Mouse (Mus musculus) cerebellum, adult 2 months (tissue): ENCODE measurements around the gene Msi2. TPM values are rescaled to one million over a fixed set of nuclear protein-coding genes. Genes with fewer than 3 reads are reported as not detected.

Experiments used
- DNase-seq, 2 experiments: peaks; one replicate each; pipeline ENCODE4 v3.0.0; 2021
- H3K27ac ChIP-seq: fragments of 200-500 bp; 2 replicates; pipeline ENCODE4 v1.5.1; 2012; ENCODE audit warnings: low read length, control low read depth, inconsistent platforms; ENCODE audit not compliant: insufficient read depth
- H3K27me3 ChIP-seq: fragments of 200-500 bp; 2 replicates; pipeline ENCODE4 v1.6.1; 2012; ENCODE audit warnings: inconsistent platforms, mild to moderate bottlenecking, low read length, moderate library complexity; ENCODE audit not compliant: control insufficient read depth, insufficient read depth
- H3K4me1 ChIP-seq: fragments of 200-500 bp; 2 replicates; pipeline ENCODE4 v1.6.1; 2011; ENCODE audit warnings: low read length; ENCODE audit not compliant: control insufficient read depth, insufficient read depth
- H3K4me3 ChIP-seq: fragments of 200-500 bp; replicated peaks from 2 replicates; pipeline ENCODE3; 2011; ENCODE audit warnings: mild to moderate bottlenecking, low read depth, low read length, control low read depth; ENCODE audit not compliant: insufficient read depth
- CTCF ChIP-seq: fragments of 200-500 bp; IDR thresholded peaks from 2 replicates; pipeline ENCODE4 v1.5.1; 2011; ENCODE audit warnings: low read depth, mild to moderate bottlenecking, control low read depth, low read length, moderate library complexity, borderline replicate concordance; ENCODE audit not compliant: insufficient read depth
- POLR2A ChIP-seq: fragments of 200-500 bp; IDR thresholded peaks from 2 replicates; pipeline ENCODE4 v1.6.1; 2011; ENCODE audit warnings: low read length, control low read depth, borderline replicate concordance; ENCODE audit not compliant: insufficient read depth
- WGBS: fragments of 180-500 bp; shearing (Covaris S2); methylation state at CpG from one replicate; pipeline ENCODE4 v1.1.7; 2018; 5-methylcytosine and 5-hydroxymethylcytosine counted together
- polyA plus RNA-seq: library from polyadenylated mRNA; depleted of rRNA; stranded (reverse); fragments of >200 nt; gene quantifications from 2 replicates; pipeline ENCODE4 v1.2.3, GENCODE M21; 2012

The Msi2 gene
- polyA plus RNA-seq, 1 experiment = 87.3 TPM

DNA sequence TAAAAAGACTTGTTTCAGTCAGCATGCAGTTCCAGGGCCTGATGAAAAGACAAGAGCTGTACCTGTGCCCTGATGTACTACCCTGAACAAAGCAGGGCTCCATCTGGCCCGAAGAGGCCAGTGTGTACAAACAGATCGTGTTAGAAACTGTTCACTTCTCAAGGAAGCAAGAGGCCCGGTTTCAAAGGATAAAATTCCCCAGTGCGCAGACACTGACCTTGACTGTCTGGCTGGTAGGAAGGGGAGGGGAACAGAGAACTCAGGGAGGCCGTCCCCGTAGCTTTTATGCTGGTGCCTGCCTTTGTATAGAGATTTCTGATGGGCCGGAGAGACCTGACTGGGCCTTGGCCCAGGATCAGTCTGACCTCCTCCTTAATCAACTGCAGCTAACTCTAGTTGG, 316.0 kb downstream of the Msi2 start:
- no peak overlapping the region for H3K27ac ChIP-seq

DNA sequence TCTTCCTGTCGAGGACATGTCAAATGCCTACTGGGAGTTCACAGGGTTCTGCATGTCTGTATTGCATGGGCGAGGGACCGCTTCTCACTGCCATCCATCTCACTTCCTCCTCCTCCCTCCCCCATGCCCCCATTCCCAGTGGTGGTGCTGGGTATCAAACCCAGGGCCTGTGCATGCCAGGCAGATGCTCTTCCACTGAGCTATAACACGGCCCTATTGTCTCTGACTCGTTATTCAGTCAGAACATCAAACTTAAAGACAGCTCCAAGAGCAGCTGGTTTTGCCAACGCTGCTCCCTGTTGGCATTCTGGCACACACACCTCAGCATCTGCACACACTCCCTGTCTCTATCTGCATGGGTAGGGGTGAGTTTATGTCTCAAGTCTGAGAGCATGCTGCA, 317.0 kb downstream of the Msi2 start:
- Histone ChIP-seq H3K27ac (no peak overlapping the region), H3K27me3 (no peaks in the 10 kb centered on the region), H3K4me3 (no peak overlapping the region), H3K4me1 (peaks cover 32% of the 10 kb centered on the region)
- 71% methylated on average over 6 of the region's 6 CpGs for WGBS
- TF ChIP-seq POLR2A (no peak), CTCF (no peak)
- DNase-seq = no peak

More for the DNA sequence above, 316.0 kb downstream of the Msi2 start:
- Histone ChIP-seq H3K4me1 (peaks cover 40% of the 10 kb centered on the region), H3K4me3 (no peak overlapping the region), H3K27me3 (no peaks in the 10 kb centered on the region)
- DNase-seq = no peak
- WGBS = 62% methylated on average over 7 of the region's 7 CpGs
- TF ChIP-seq POLR2A (no peak), CTCF (no peak)

DNA sequence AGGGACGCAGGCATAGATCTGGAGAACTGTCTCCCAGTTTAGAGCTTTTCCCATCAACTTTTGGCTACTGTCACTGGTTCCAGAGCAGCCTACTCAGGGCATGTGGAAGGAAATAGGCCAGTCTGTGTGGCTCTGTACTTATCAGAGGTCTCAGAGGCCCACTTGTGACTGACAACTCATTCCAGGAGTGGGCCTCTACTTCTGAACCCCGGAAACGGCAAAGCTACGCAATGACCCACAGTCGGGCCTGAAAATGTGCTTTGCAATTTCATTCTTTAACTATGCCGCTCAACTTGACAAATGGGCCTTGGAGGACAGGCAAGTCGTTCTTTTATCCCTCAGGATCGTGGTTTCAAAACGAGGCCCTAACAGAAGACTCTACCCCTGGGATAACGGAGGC, 317.4 kb downstream of the Msi2 start:
- H3K4me1 ChIP-seq = peaks cover 28% of the 10 kb centered on the region
- 83% methylated on average over 10 of the region's 10 CpGs for WGBS
- no peak overlapping the region for H3K27ac ChIP-seq
- TF ChIP-seq POLR2A (no peak), CTCF (no peak)
- no peak for DNase-seq
- H3K27me3 ChIP-seq = no peaks in the 10 kb centered on the region
- no peak overlapping the region for H3K4me3 ChIP-seq

DNA sequence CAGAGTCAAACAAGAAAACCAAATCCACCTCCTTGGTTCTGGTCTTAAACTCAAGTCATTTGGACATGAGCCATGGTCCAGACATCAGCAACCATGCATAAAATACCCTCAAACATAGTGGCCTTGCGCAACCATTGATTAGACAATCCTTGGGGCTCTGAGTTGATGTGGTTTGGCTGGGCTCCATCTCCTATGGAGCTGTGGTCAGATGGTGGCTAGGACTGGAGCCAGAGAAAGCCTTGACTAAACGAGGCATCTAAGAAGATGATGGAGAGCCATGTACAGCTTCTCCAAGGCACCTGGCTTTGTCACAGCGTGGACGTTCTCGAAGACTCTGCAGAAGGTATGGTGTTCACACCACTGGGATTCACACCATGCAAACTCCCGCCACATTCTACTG, 318.1 kb downstream of the Msi2 start:
- TF ChIP-seq CTCF = no peak
- TF ChIP-seq POLR2A = no peak
- no peak overlapping the region for H3K27ac ChIP-seq
- DNase-seq = peak; percentile 70 to 77
- no peak overlapping the region for H3K4me3 ChIP-seq
- peaks cover 25% of the 10 kb centered on the region for H3K4me1 ChIP-seq
- H3K27me3 ChIP-seq = no peaks in the 10 kb centered on the region
- 39% methylated on average over 6 of the region's 6 CpGs for WGBS

DNA sequence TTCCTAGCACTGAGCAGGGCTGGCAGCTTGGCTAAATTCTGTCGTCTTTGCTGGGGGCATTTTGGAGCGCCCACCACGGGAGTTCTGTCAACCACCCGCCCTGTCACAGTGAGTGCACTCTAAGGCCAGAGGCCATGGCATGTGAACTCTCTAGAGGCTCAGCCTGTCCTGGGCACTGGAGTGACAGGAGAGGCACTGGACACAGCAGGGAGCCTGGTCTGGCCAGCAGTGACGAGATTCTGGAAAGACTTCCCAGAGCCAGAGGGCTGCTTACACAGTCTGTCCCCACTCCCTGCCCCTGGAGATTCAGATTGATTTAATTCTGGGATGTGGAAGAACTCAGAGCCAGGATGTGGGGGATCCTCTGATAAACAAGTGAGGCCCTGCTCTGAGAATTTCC, 318.9 kb downstream of the Msi2 start:
- no peaks in the 10 kb centered on the region for H3K27me3 ChIP-seq
- TF ChIP-seq POLR2A (no peak), CTCF (no peak)
- DNase-seq = peak in 1 of 2 experiments; percentile 33
- H3K4me3 ChIP-seq = no peak overlapping the region
- H3K27ac ChIP-seq = no peak overlapping the region
- 69% methylated on average over 5 of the region's 5 CpGs for WGBS
- H3K4me1 ChIP-seq = peaks cover 17% of the 10 kb centered on the region

DNA sequence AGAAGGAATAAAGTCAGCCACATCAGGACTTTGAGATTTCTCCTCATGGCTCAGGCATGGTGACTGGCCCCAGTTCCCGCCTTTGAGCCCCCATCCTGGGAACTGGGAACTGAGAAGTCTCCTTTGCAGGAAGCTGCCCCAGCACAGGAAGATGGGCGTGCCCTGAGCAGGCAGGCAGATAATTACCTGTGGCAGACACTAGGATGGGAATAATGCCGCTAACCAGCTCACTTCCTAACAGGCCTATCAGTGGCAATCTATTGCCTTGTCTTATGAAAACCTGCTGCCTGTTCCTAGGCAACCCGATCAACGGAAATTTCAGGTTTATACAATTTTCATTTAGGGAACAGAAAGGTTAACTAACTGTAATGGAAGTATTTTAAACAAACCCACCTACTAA, 319.3 kb downstream of the Msi2 start:
- no peaks in the 10 kb centered on the region for H3K27me3 ChIP-seq
- H3K4me3 ChIP-seq = no peak overlapping the region
- peaks cover 14% of the 10 kb centered on the region for H3K4me1 ChIP-seq
- TF ChIP-seq POLR2A (no peak), CTCF (no peak)
- WGBS = 87% methylated on average over 5 of the region's 5 CpGs
- no peak for DNase-seq
- H3K27ac ChIP-seq = no peak overlapping the region

DNA sequence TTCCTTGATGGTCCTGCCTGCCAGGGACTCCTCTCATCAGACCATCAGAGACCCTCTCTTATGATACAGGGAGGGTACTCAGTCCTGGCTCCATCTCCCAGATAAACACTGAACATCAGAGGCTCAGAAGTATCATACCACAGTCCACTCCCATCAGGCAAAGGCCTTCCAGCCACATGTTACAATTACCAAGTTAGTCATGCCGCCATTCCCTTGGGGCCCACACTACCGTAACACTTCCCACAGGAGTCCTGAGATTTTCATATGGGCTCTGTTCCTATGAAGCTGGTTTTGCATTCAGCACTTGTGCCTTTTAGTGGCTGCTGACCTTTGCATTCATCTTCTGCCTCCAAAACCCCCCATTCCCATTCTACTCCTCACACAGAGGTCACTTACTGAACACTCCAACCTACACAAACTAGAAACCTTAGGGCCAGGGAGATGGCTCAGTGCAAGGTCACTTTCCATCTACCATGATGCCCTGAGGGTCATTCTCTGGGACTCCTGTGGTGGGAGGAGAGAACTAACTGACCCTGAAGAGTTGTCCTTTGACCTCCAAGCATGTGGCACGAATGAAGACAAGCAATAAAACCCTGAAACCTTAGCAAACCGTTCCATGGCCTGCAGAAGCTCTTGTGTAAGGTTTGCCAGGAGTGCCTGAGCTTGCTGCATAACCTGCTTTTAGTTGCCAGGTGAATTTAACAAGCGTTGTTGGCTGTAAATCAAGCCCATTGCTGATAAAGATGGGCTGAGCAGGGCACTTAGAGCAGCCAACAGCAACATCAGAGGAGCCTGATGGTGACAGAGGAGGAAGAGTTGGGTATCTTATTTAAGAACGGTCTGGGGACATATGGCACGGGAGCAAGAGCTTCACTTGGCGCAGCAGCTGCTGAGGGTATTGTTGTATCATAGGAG, 323.0 kb downstream of the Msi2 start:
- WGBS = 58% methylated on average over 8 of the region's 8 CpGs
- H3K4me1 ChIP-seq = peaks cover 2% of the 10 kb centered on the region
- no peak overlapping the region for H3K4me3 ChIP-seq
- no peak overlapping the region for H3K27ac ChIP-seq
- no peak for DNase-seq
- TF ChIP-seq CTCF (no peak), POLR2A (no peak)
- H3K27me3 ChIP-seq = no peaks in the 10 kb centered on the region
